Mouse (Mus musculus): ENCODE data around the gene Tes.

Tes gene

GRCm38 (mm10) chr6:17152551-17152950 is 87.6 kb downstream of the Tes start:
- DNase-seq (ENCODE audit: low read depth, low spot score), result peak; percentile 31
